Mouse (Mus musculus) embryonic facial prominence, embryonic 13.5 days (tissue): ENCODE results near the gene Mthfd1. TPM values are rescaled to one million over a fixed set of nuclear protein-coding genes. Genes with fewer than 3 reads are reported as not detected.

Experiments used
- ATAC-seq: fragments of 200-750 bp; cut with Nextera tagmentation; 2 replicates; pipeline ENCODE4 v1.8.0; 2017; ENCODE audit warnings: low read depth; ENCODE audit not compliant: insufficient number of reproducible peaks, insufficient read depth, low FRiP score, low TSS enrichment
- H3K27ac ChIP-seq: fragments of 300-500 bp; sonication (generic); 2 replicates; pipeline ENCODE4 v1.5.1; 2015; ENCODE audit warnings: moderate library complexity, mild to moderate bottlenecking, inconsistent platforms
- H3K27me3 ChIP-seq: fragments of 300-500 bp; sonication (generic); 2 replicates; pipeline ENCODE4 v1.6.1; 2015; ENCODE audit warnings: mild to moderate bottlenecking, inconsistent platforms
- H3K36me3 ChIP-seq: fragments of 300-500 bp; sonication (generic); 2 replicates; pipeline ENCODE4 v1.6.1; 2015; ENCODE audit warnings: mild to moderate bottlenecking, inconsistent platforms
- H3K4me1 ChIP-seq: fragments of 300-500 bp; sonication (generic); 2 replicates; pipeline ENCODE4 v1.6.1; 2015; ENCODE audit warnings: inconsistent platforms
- H3K4me2 ChIP-seq: fragments of 300-500 bp; sonication (generic); 2 replicates; pipeline ENCODE4 v1.6.1; 2015; ENCODE audit warnings: moderate library complexity, mild to moderate bottlenecking, inconsistent platforms
- H3K4me3 ChIP-seq: fragments of 300-500 bp; sonication (generic); 2 replicates; pipeline ENCODE4 v1.5.1; 2015; ENCODE audit warnings: mild to moderate bottlenecking, inconsistent platforms
- H3K9ac ChIP-seq: fragments of 300-500 bp; sonication (generic); 2 replicates; pipeline ENCODE4 v1.6.1; 2015; ENCODE audit warnings: mild to moderate bottlenecking, inconsistent platforms
- H3K9me3 ChIP-seq: fragments of 300-500 bp; sonication (generic); 2 replicates; pipeline ENCODE4 v1.6.1; 2016; ENCODE audit warnings: inconsistent platforms
- WGBS: fragments of 180-500 bp; shearing (Covaris S2); methylation state at CpG from one replicate; pipeline ENCODE4 v1.1.7; 2015; ENCODE audit warnings: mixed read lengths; 5-methylcytosine and 5-hydroxymethylcytosine counted together
- polyA plus RNA-seq: library from polyadenylated mRNA; unstranded; fragments of >200 nt; fragmentation: Nextera tagmentation; extraction: Ambion mirVana; gene quantifications from 2 replicates; pipeline ENCODE4 v1.2.1, GENCODE M21; 2015

The Mthfd1 gene
- polyA plus RNA-seq, 1 experiment from 2014 or later: 76.8 TPM

- ATAC-seq: no peak
- no peak overlapping the region for H3K27ac ChIP-seq
- peaks cover 27% of the 10 kb centered on the region for H3K4me1 ChIP-seq
- H3K4me3 ChIP-seq: no peak overlapping the region
- peaks cover 12% of the 10 kb centered on the region; the same call in 1 of the 2 replicates for H3K36me3 ChIP-seq
- no peak overlapping the region for H3K4me2 ChIP-seq
- no peaks in the 10 kb centered on the region for H3K27me3 ChIP-seq
- WGBS: 77% methylated on average over 9 of the region's 9 CpGs
- no peak overlapping the region for H3K9ac ChIP-seq
- no peaks in the 10 kb centered on the region for H3K9me3 ChIP-seq
These were observed 107.2 kb downstream of the Mthfd1 start for GRCm38 (mm10) chr12:76362303-76362676.

DNA sequence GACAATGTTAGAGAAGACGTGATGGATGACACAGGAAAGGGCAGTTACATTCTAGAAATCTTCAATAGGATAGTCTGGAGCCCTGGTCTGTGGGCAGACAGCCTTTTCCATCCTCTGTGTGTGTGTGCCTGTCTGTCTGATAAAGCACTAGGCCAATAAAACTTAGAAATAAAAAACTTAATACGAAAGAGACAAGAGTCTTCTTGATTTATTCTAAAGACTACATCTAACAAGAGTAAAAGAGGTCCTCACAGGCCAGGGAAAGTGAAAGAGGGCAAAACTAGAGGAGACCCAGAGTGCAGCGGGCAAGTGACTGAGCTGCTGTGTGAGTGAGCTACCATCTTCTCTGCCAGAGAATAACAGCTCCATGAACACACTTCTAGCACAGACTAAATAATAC, 111.2 kb downstream of the Mthfd1 start:
- peaks cover 42% of the 10 kb centered on the region for H3K4me1 ChIP-seq
- H3K27me3 ChIP-seq: no peaks in the 10 kb centered on the region
- no peak overlapping the region for H3K27ac ChIP-seq
- H3K36me3 ChIP-seq: 0 out of 2 replicates have a peak, but pooled peaks cover 7% of the 10 kb centered on the region
- no peak overlapping the region for H3K4me2 ChIP-seq
- H3K4me3 ChIP-seq: no peak overlapping the region
- no peak for ATAC-seq
- WGBS: 89% methylated on average over 3 of the region's 3 CpGs
- H3K9ac ChIP-seq: no peak overlapping the region
- H3K9me3 ChIP-seq: no peaks in the 10 kb centered on the region

- 19% methylated on average over 14 of the region's 14 CpGs for WGBS
- Histone ChIP-seq H3K27me3 (no peaks in the 10 kb centered on the region), H3K9ac (peak overlapping the region; percentile 99), H3K9me3 (no peaks in the 10 kb centered on the region), H3K4me2 (peak overlapping the region; percentile 82), H3K27ac (peak overlapping the region; percentile 34; the same call in 1 of the 2 replicates), H3K4me1 (peaks cover 39% of the 10 kb centered on the region), H3K36me3 (0 out of 2 replicates have a peak, but pooled peaks cover 7% of the 10 kb centered on the region), H3K4me3 (peak overlapping the region; percentile 89)
- no peak for ATAC-seq
These were observed 112.2 kb downstream of the Mthfd1 start for GRCm38 (mm10) chr12:76367096-76367995.

- 8% methylated on average over 9 of the region's 9 CpGs for WGBS
- peak overlapping the region; percentile 82 for H3K4me2 ChIP-seq
- H3K9ac ChIP-seq: peak overlapping the region; percentile 99
- 0 out of 2 replicates have a peak, but pooled peaks cover 7% of the 10 kb centered on the region for H3K36me3 ChIP-seq
- H3K4me3 ChIP-seq: peak overlapping the region; percentile 89
- no peaks in the 10 kb centered on the region for H3K27me3 ChIP-seq
- peak overlapping the region; percentile 100 for H3K27ac ChIP-seq
- no peaks in the 10 kb centered on the region for H3K9me3 ChIP-seq
- ATAC-seq: no peak
- peaks cover 46% of the 10 kb centered on the region for H3K4me1 ChIP-seq
These were observed 113.2 kb downstream of the Mthfd1 start for GRCm38 (mm10) chr12:76368201-76368789.

DNA sequence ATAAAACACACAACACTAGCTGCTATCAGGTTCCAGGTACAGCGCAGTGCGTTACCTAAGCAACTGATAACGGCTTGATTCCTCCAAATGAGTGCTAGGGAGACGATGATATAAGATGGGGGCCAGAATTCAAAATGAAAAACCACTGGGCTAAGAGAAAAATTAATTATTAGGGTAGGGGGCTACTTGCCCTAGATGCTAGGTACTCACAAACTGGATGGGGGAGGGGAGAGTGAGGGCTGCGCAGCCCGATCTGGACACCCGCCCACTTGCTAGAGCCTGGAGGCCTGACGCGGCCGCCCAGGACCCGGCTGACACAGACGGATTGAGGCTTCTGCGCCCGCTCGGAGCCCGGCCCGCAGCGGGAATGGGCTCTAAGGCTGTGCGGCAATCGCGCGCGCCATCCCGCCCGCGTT, 113.7 kb downstream of the Mthfd1 start:
- Histone ChIP-seq H3K27me3 (no peaks in the 10 kb centered on the region), H3K4me3 (peak overlapping the region; percentile 89), H3K4me1 (peaks cover 46% of the 10 kb centered on the region), H3K9me3 (no peaks in the 10 kb centered on the region), H3K36me3 (0 out of 2 replicates have a peak, but pooled peaks cover 5% of the 10 kb centered on the region), H3K9ac (peak overlapping the region; percentile 99), H3K27ac (peak overlapping the region; percentile 100), H3K4me2 (peak overlapping the region; percentile 82)
- 1% methylated on average over 26 of the region's 26 CpGs for WGBS
- ATAC-seq: peak; percentile 8

Other genes starting within 250 kb of the Mthfd1 start
- gene Esr2, start 78.0 kb upstream of the Mthfd1 start, polyA plus RNA-seq: 0.21 and 0.31 TPM in 2 replicates
- gene Tex21, start 8.6 kb upstream of the Mthfd1 start, polyA plus RNA-seq: 0.12 TPM in 1 of 2 replicates, not detected in the other
- gene Akap5, start 69.6 kb downstream of the Mthfd1 start, polyA plus RNA-seq: 1.1 and 1.5 TPM in 2 replicates
- 20.1 and 22.3 TPM in 2 replicates for gene Zbtb25, start 114.3 kb downstream of the Mthfd1 start, polyA plus RNA-seq
- 11.3 and 11.6 TPM in 2 replicates for gene Zbtb1, start 115.0 kb downstream of the Mthfd1 start, polyA plus RNA-seq
- gene Hspa2, start 148.9 kb downstream of the Mthfd1 start, polyA plus RNA-seq: 5.8 and 8.9 TPM in 2 replicates
- 3.9 and 4.8 TPM in 2 replicates for gene Ppp1r36, start 162.2 kb downstream of the Mthfd1 start, polyA plus RNA-seq